Mouse (Mus musculus): ENCODE data around the gene Exd2.
A peak's percentile ranks its signal among the peaks of the same experiment; 100 is the strongest.
"Not testable (repeated sequence)": the region's sequence is repeated elsewhere in the genome, so short reads cannot be mapped to it uniquely, and the experiment has no call there.

Gene Exd2

GRCm38 (mm10) chr12:80462942-80463651 is at the start of gene Exd2:
Exd2 (plus strand) TSS chr12:80463095.
- DNase-seq (ENCODE audit: low spot score in 2 of 2), result peak; percentile 83

DNA sequence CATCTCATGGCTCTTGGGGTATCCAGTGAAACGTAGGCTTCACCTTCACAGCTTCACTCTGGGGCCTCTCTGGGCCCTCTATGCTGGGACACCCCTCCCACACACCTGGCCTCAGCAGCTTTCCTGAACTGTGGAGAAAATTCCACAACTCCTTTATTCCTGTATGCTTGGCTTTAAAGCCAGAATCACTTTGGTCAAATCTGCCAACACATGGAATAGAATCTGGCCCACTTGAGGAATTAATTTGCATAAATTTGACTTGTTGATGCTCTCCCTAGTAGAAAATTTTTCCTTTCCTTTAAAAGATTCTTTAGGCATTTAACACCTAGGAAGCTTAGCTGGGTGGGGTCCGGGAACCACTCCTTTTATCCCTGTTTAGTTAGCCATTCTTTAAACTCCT is 47.8 kb upstream of the Exd2 start:
- DNase-seq (ENCODE audit: low spot score in 2 of 2), result no peak

DNA sequence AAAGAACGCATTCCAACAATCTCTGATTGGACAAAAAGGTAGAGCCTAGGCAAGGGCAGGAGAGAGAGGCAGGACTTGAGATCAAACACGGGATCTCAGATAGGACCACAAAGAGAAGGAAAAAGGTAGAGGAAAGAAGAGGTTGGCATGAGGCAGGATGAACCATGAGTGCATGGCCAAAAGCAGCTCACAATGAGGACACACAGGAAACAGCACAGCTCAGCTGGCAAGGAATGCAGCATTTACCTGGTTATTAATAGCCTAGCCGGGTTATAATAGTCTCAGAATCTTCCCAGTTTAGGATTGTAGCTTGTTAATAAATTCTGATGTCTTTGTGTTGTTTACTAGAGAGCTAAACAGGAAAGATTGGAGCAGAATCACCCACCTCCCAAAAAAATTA is 35.2 kb upstream of the Exd2 start:
- DNase-seq (ENCODE audit: low spot score in 2 of 2), result no peak

DNA sequence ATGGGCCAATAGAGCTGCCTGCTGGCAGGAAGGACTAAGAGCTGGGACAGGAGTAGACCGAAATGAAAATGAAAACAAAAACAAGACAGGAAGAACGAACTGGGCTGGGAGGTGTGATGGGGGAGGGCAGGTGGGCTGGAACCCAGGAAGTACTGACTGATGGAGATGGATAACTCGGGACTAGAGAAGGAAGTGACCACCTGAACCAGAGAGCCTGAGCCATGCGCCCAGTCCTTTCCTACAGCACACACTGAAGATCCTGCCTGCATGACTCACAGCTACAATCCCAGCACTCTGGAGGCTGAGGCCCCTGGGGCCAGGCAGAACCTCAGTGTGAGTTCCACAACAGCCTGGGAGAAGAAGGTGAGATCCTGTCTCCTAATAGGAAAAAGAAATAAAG is 29.6 kb upstream of the Exd2 start:
- no peak for DNase-seq (ENCODE audit: low spot score in 2 of 2)

DNA sequence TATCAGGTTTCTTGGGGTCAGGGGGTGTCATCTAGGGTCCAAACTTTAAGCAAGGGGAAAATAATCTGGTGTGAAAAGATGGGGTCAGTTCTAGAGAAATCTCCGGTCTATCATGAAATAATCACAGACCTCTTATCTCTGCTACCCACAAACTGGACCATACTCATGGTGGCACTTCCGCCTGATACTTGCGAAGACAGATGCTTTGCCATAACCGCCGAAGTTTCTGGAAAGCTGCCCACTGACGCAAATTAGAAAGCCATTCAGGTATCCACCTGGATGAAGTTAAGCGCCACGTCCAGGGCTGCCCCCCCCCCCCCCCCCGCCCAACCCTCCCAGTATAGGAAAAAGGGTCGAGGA is 28.3 kb upstream of the Exd2 start:
- no peak for DNase-seq (ENCODE audit: low spot score in 2 of 2)

- peak; percentile 61 to 64 for DNase-seq (ENCODE audit: low spot score in 2 of 2)
Measured at GRCm38 (mm10) chr12:80434961-80435691, 27.8 kb upstream of the Exd2 start.

GRCm38 (mm10) chr12:80435887-80436286 is 27.0 kb upstream of the Exd2 start:
- no peak for DNase-seq (ENCODE audit: low spot score in 2 of 2)

- DNase-seq (ENCODE audit: low spot score in 2 of 2), result peak; percentile 38 to 59
Measured at GRCm38 (mm10) chr12:80436336-80436976, 26.4 kb upstream of the Exd2 start, which contains the start of gene Dcaf5. Dcaf5 (minus strand) TSS chr12:80436601.

DNA sequence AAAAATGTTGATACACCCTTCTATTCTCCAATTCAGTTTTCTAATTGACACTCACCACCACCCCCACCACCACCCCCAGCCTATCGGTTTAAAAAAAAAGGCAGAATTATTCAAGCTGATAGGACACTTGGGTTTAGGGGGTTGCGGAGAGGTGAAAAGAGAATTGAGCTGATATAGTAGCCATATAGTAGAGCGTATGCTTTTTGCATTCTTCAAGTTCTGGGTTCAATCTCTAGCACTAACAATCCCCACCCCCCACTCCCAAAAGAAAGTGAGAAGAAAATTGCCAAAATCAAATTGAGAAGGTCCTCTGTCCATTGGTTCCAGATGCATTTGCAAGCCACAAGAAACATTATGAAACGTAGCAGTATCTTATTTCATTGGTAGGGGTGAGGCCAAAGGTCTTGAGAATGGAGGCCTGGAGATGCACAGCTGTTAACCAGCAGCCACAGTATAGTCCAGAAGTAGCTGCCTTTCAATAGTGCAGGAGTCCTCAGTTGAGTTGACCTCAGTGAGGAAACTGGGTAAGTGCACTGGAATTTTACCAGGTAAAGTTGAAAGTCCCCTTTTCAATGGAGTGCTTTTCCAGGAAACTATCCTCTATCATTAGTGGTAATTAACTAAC is 25.7 kb upstream of the Exd2 start:
- DNase-seq (ENCODE audit: low spot score in 2 of 2), result no peak

GRCm38 (mm10) chr12:80440957-80441356 is 21.9 kb upstream of the Exd2 start:
- no peak for DNase-seq (ENCODE audit: low spot score in 2 of 2)

DNA sequence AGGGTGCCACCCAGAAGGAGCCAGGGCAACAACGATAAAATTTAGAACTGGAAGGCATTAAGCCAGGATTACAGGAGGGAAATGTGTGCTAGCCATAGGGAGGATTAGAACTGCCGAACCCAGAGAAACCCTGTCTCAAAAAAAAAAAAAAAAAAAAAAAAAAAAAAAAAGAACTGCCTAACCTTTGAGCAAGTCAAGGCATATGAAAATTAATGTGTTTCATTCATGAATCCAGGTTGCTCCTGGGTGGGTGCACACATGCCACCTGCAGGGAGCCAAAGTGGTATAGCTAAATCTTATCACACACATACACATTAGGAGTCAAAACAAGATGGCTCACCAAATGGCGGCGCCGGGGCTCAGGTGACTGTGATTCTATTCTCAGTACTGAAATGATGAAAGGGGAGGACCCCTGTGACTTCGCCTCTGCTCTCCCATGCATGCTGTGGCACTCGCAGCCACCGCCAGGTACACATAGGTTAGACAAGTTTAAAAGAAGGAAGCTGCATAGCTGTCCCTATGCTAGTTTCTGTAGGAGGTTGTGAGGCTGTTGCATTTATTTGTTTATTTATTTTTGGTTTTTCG is 18.3 kb upstream of the Exd2 start:
- no peak for DNase-seq (ENCODE audit: low spot score in 2 of 2)

- no peak for DNase-seq (ENCODE audit: low spot score in 2 of 2)
Measured at GRCm38 (mm10) chr12:80453506-80453905, 9.4 kb upstream of the Exd2 start.

DNA sequence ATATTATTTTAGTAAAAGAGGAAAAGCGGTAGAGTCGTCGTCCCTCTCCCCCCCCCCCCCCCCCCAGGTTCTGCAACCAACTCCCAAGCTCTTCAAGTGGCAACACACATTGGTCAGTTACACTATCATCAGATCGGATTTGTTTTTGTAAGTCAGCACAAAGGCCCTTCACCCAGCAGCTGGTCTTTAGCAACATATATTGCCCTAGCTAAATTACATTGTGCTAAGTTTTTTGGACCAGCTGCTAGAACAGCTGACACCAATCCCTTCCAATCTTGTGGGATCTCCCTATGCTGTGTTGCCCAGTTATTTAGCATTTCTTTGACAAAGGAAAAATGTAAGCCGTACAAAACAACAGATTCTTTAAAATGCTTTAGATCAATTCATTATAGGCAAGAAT is 4.9 kb upstream of the Exd2 start:
- DNase-seq (ENCODE audit: low spot score in 2 of 2), result no peak

DNA sequence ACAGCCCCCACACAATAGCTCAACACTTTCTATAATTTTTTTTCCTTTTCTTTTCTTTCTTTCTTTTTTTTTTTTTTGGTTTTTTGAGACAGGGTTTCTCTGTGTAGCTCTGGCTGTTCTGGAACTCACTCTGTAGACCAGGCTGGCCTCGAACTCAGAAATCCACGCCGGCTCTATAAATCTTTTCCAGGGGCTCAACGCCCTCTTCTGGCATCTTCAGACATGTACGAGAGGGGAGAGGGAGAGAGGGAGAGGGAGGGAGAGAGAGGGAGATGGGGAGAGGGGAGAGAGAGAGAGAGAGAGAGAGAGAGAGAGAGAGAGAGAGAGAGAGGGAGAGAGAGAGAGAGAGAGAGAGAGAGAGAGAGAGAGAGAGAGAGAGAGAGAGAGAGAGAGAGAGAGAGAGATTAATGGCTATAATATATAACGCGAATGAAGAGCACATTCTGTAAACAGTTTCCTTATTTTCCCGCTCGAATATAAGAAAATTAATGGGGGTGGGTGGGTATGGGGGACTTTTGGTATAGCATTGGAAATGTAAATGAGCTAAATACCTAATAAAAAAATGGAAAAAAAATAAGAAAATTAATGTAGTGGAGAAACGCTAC is 501 bp upstream of the Exd2 start:
- DNase-seq (ENCODE audit: low spot score in 2 of 2), result not testable (repeated sequence)

DNA sequence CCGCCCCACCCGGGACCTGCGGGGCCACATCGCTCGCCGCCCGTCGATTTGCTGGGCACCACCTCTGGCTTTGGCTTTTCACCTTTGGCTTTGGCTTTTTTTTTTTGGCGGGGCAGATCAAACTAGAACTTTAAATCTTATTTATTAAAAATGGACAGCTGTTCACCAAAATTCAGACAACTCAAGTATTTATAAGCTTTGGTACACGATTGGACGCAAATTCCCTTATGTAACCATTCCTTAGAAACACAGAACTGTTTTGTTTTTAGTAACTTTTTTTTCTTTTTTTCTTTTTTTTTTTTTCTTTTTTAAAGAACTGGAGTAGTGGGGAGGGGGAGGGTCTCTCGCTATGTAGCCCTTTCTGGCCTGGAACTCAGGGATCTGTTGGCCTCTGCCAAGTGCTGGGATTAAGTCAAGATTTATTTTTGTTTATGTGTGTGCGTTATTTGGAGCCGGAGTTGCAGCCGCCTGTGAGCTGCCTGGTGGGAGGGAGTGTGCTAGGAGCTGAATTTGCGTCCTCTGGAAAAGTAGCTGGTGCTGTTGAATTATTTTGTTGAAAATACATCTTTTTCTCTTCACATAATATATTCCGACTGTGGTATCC is 873 bp downstream of the Exd2 start:
- DNase-seq (ENCODE audit: low spot score in 2 of 2), result no peak

GRCm38 (mm10) chr12:80470206-80470605 is 7.3 kb downstream of the Exd2 start:
- DNase-seq (ENCODE audit: low spot score in 2 of 2), result no peak

GRCm38 (mm10) chr12:80471926-80472325 is 9.0 kb downstream of the Exd2 start:
- no peak for DNase-seq (ENCODE audit: low spot score in 2 of 2)

- no peak for DNase-seq (ENCODE audit: low spot score in 2 of 2)
Measured at GRCm38 (mm10) chr12:80473731-80474130, 10.8 kb downstream of the Exd2 start.

DNA sequence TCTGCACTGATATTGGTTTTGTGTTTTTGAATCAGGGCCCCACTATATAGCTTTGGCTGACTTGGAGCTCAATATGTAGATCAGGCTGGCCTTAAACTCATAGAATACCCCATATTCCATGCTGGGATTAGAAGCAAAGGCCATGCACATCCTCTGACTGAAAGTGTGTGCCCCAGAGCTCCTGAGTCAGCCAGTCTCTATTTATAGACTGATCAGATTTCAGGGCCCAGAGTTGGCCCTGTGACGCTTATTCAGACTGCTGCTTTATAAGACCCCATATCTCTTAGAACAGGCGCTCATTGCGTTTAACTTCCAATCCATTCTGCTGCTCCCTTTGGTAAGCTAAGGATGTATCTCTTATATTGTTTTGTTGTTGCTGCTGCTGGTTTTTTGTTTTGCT is 17.1 kb downstream of the Exd2 start:
- no peak for DNase-seq (ENCODE audit: low spot score in 2 of 2)

GRCm38 (mm10) chr12:80483397-80483796 is 20.5 kb downstream of the Exd2 start:
- DNase-seq (ENCODE audit: low spot score in 2 of 2), result no peak

DNA sequence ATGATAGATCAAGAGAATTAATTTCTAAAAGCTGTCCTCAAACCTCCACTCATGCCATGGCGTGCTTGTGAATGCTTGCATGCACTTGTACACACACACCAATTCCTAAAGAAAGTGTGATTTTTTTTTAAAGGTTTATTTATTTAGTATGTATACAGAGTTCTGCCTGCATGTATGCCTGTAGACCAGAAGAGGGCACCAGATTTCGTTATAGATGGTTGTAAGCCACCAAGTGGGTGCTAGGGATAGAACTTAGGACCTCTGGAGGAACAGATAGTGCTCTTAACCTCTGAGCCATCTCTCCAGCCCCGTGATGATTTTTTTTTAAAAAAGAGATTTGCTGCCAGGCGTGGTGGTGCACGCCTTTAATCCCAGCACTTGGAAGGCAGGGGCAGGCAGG is 30.4 kb downstream of the Exd2 start:
- DNase-seq (ENCODE audit: low spot score in 2 of 2), result no peak
